Mouse (Mus musculus) gastrocnemius, postnatal 14 days (tissue): ENCODE measurements around the gene Olfr1122. TPM values are rescaled to one million over a fixed set of nuclear protein-coding genes. Genes with fewer than 3 reads are reported as not detected.
"Not testable (repeated sequence)": the region's sequence is repeated elsewhere in the genome, so short reads cannot be mapped to it uniquely, and the experiment has no call there.

ENCODE experiments used
- DNase-seq: peaks from one replicate; pipeline ENCODE4 v3.0.0; 2021; ENCODE audit warnings: mixed read lengths
- intact Hi-C: fragments of 180-260 bp; cut with DNase I; formaldehyde crosslinking; loops from one replicate; pipeline ENCODE4 v1.15.1; 2025; ENCODE audit warnings: low total_unique reads
- long read RNA-seq, 2 experiments: library from polyadenylated mRNA; stranded (forward); transcript quantifications; one replicate each; pipeline ENCODE4 v2.0.0; 2021
- total RNA-seq, 2 experiments: library from RNA; stranded (reverse); gene quantifications; 2 replicates each; pipeline ENCODE4 v1.2.3; 2021

Olfr1122 gene
- total RNA-seq = not detected
- long read RNA-seq, experiment 1 = 0 reads
- long read RNA-seq, experiment 2 = 0 reads

DNA sequence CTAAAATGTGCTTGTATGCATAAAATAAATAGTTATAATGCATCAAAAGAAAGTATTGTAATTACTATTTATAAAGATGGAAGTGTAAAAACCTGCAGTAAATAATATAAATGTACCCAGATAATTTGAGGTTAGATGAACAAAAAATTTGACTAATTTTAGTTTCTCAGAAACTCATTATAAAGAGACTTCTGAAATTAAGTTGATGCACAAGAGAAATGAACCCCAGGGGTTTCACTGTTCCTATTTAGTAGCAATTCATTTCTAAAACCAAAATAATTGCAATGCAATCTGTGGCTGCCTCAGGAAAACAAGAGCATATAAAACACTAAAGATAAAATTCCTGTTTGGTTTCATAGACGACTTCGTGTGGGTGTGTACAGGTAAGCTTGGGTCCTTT, at the start of gene Olfr1122:
Gene Olfr1122 (plus strand): TSS at position 301 of the 400 bp plus-strand sequence.
- DNase-seq = no peak
- intact Hi-C loops = no loop called here

GRCm38 (mm10) chr2:87354515-87354914, 31.1 kb upstream of the Olfr1122 start, which contains the start of gene Olfr1120:
TSS of gene Olfr1120 (plus strand) at chr2:87354815.
- no peak for DNase-seq
- intact Hi-C loops = no loop called here

DNA sequence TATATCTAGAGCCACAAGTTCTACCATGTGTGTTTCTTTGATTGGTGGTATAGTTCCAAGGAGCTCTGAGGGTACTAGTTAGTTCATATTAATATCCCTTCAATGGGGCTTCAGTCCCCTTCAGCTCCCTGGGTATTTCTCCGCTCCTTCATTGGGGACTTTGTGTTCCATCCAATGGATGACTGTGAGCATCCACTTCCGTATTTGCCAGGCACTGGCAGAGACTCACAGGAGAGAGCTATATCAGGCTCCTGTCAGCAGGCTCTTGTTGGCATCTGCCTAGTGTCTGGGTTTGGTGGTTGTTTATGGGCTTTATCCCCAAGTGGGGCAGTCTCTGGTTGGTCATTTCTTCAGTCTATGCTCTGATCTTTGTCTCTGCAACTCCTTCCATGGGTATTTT, 25.5 kb upstream of the Olfr1122 start:
- DNase-seq, intact Hi-C loops: not testable (repeated sequence)

DNA sequence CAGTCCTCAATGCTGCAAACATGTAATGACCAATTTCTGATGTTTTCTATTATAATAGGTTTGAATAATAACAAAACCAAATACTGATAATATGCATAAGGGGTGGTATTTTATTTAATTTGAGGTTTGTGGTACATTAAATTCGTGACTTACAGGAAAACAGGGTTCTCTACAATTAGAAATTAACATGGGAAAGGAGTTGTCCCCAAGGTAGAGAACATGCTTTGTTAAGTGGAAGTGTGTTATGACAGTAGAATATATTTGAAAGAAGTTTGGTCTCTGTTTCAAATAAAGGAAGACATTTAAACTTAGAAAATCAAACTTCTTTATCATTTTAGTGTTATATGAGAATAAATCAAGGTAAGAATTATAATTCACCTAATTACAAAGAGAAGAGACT, 16.1 kb upstream of the Olfr1122 start, which contains the start of gene Olfr1121:
Gene Olfr1121 (plus strand): TSS at position 301 of the 400 bp plus-strand sequence.
- no peak for DNase-seq
- intact Hi-C loops = no loop called here

DNA sequence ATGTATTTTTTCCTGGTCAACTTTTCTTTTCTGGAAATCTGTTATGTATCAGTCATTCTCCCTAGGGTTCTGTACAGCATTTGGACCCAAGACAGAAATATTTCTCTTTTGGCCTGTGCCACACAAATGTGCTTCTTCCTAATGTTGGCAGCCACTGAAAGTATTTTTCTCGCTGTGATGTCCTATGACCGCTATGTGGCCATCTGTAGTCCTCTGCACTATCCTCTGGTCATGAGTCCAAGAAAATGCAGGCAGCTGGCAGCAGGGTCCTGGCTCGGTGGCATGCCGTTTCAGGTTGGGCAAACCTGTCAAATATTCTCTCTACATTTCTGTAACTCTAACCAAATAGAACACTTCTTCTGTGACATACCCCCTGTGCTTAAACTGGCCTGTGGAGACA, 13.9 kb upstream of the Olfr1122 start:
- no peak for DNase-seq
- intact Hi-C loops = no loop called here

- intact Hi-C loops = no loop called here
- DNase-seq = no peak
Observed at GRCm38 (mm10) chr2:87383935-87384334, 1.7 kb upstream of the Olfr1122 start.

DNA sequence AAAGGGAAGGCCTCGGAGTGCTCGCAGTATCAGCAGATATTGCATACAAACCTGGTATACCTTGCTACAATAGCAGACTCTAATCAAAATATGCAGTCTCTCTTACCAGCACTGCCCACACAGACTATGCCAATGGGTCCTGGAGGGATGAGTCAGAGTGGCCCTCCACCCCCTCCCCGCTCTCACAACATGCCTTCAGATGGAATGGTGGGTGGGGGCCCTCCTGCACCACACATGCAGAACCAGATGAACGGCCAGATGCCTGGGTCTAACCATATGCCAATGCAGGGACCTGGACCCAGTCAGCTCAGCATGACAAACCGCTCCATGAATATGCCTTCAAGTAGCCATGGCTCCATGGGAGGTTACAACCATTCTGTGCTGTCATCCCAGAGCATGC, 8.0 kb downstream of the Olfr1122 start:
- DNase-seq, intact Hi-C loops: not testable (repeated sequence)

GRCm38 (mm10) chr2:87394686-87395085, 9.0 kb downstream of the Olfr1122 start:
- DNase-seq, intact Hi-C loops: not testable (repeated sequence)

- intact Hi-C loops = no loop called here
- no peak for DNase-seq
Observed at GRCm38 (mm10) chr2:87416335-87416734, 30.7 kb downstream of the Olfr1122 start, which contains the start of gene Olfr1123. TSS of gene Olfr1123 (plus strand) at chr2:87416635.

DNA sequence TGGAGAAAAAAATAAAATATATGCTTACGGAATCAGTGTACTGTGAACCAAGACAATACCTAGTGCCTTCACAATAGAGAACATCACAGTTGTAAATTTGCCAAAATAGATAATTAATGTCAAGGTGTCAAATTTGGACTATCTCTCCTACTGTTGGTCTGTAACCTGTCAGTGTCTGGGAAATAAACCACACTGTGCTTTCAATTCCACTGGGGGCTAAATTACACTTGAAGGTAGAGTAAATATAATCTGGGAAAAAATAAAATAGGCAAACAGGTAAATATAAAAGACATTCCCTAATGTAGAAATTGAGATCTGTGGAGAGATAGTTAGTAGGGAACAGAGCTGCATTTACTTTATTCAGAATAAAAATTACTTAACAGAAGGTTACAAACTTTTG, 44.3 kb downstream of the Olfr1122 start, which contains the start of gene Olfr1124:
Gene Olfr1124 (plus strand): TSS at position 301 of the 400 bp plus-strand sequence.
- DNase-seq = no peak

GRCm38 (mm10) chr2:87437731-87438130, 52.1 kb downstream of the Olfr1122 start:
- DNase-seq = no peak

More for the DNA sequence above, 44.3 kb downstream of the Olfr1122 start, which contains the start of gene Olfr1124:
- intact Hi-C loops = no loop called here

More at GRCm38 (mm10) chr2:87437731-87438130, 52.1 kb downstream of the Olfr1122 start:
- intact Hi-C loops = no loop called here

Other genes starting within 250 kb of the Olfr1122 start
- gene Olfr1110, start 245.5 kb upstream of the Olfr1122 start, total RNA-seq = not detected
- gene Olfr1111, start 233.2 kb upstream of the Olfr1122 start, total RNA-seq = not detected
- gene Olfr1112, start 198.1 kb upstream of the Olfr1122 start, total RNA-seq = not detected
- gene Olfr1113, start 176.9 kb upstream of the Olfr1122 start, total RNA-seq = not detected
- gene Olfr1115, start 137.8 kb upstream of the Olfr1122 start, total RNA-seq = not detected
- not detected for gene Olfr1116, start 118.3 kb upstream of the Olfr1122 start, total RNA-seq
- not detected for gene Olfr1118, start 78.3 kb upstream of the Olfr1122 start, total RNA-seq
- not detected for gene Olfr1120, start 31.0 kb upstream of the Olfr1122 start, total RNA-seq
- not detected for gene Olfr1121, start 16.0 kb upstream of the Olfr1122 start, total RNA-seq
- gene Olfr1123, start 30.8 kb downstream of the Olfr1122 start, total RNA-seq = not detected
- not detected for gene Olfr1124, start 44.4 kb downstream of the Olfr1122 start, total RNA-seq
- not detected for gene Olfr1126, start 68.1 kb downstream of the Olfr1122 start, total RNA-seq
- gene Pramel7, start 111.2 kb downstream of the Olfr1122 start, total RNA-seq = not detected
- not detected for gene Pramel6, start 120.7 kb downstream of the Olfr1122 start, total RNA-seq
- gene Olfr153, start 145.9 kb downstream of the Olfr1122 start, total RNA-seq = not detected
- not detected for gene Olfr1128, start 159.7 kb downstream of the Olfr1122 start, total RNA-seq
- not detected for gene Olfr1129, start 188.1 kb downstream of the Olfr1122 start, total RNA-seq
- not detected for gene Olfr1130, start 220.4 kb downstream of the Olfr1122 start, total RNA-seq
- gene Olfr1131, start 241.3 kb downstream of the Olfr1122 start, total RNA-seq = not detected